Mouse (Mus musculus): ENCODE data around the gene Plagl1. TPM values are rescaled to one million over a fixed set of nuclear protein-coding genes. Genes with fewer than 3 reads are reported as not detected.

Gene Plagl1
- polyA plus RNA-seq, 1 experiment, result 3.6 TPM

GRCm38 (mm10) chr10:13103838-13104237, 43.5 kb downstream of the Plagl1 start:
- Histone ChIP-seq H3K27ac (ENCODE audit: insufficient read depth, low read depth, low read length) (no peak overlapping the region), H3K36me3 (ENCODE audit: control insufficient read depth, insufficient read depth, low read length) (no peaks in the 10 kb centered on the region), H3K4me1 (ENCODE audit: control insufficient read depth, insufficient read depth, insufficient read length, low read length) (no peaks in the 10 kb centered on the region), H3K4me3 (ENCODE audit: low read depth, low read length) (no peak overlapping the region), H3K27me3 (ENCODE audit: control insufficient read depth, insufficient read depth, low read length) (no peaks in the 10 kb centered on the region)
- TF ChIP-seq POLR2A (IDR thresholded peaks at IDR 0.05; ENCODE audit: low read depth, low read length), result no peak
- no peak for TF ChIP-seq CTCF (IDR thresholded peaks at IDR 0.05; ENCODE audit: extremely low read depth, insufficient read length, insufficient replicate concordance, low read depth, low read length)
- WGBS, result 68% methylated on average over 4 of the region's 4 CpGs

GRCm38 (mm10) chr10:13106909-13107624, 46.8 kb downstream of the Plagl1 start:
- H3K36me3 ChIP-seq (ENCODE audit: control insufficient read depth, insufficient read depth, low read length), result no peaks in the 10 kb centered on the region
- no peak overlapping the region for H3K27ac ChIP-seq (ENCODE audit: insufficient read depth, low read depth, low read length)
- no peaks in the 10 kb centered on the region for H3K4me1 ChIP-seq (ENCODE audit: control insufficient read depth, insufficient read depth, insufficient read length, low read length)
- 79% methylated on average over 9 of the region's 9 CpGs for WGBS
- TF ChIP-seq CTCF (IDR thresholded peaks at IDR 0.05; ENCODE audit: extremely low read depth, insufficient read length, insufficient replicate concordance, low read depth, low read length) (no peak), POLR2A (IDR thresholded peaks at IDR 0.05; ENCODE audit: low read depth, low read length) (no peak)
- H3K4me3 ChIP-seq (ENCODE audit: low read depth, low read length), result no peak overlapping the region
- no peaks in the 10 kb centered on the region for H3K27me3 ChIP-seq (ENCODE audit: control insufficient read depth, insufficient read depth, low read length)

DNA sequence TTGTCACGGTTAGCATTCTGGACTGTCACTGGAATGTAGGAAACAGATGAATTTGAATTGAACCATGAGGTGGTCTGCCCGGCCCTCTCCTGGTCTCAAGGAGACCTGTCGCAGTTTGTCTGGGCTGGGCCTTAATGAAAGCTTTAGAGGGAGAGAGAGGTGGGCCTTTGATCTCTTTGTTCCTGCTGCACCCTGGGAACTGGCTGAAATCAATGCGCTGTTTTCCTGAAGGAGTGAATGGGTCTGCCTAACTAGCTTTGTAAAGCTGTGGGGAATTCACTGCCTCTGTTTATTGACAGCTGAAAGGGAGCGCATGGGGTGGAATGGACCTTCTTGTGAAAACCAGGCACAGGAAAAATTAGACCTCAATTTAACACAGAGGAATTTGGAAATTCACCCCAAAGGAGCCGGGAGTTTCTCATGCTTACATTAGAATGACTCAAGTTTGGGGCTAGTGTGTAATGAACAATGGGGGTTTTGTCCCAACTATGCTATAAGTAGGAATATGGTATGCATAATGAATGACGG, 47.8 kb downstream of the Plagl1 start:
- Histone ChIP-seq H3K4me3 (ENCODE audit: low read depth, low read length) (no peak overlapping the region), H3K27ac (ENCODE audit: insufficient read depth, low read depth, low read length) (no peak overlapping the region), H3K4me1 (ENCODE audit: control insufficient read depth, insufficient read depth, insufficient read length, low read length) (no peaks in the 10 kb centered on the region), H3K36me3 (ENCODE audit: control insufficient read depth, insufficient read depth, low read length) (no peaks in the 10 kb centered on the region), H3K27me3 (ENCODE audit: control insufficient read depth, insufficient read depth, low read length) (no peaks in the 10 kb centered on the region)
- 76% methylated on average over 7 of the region's 7 CpGs for WGBS
- TF ChIP-seq POLR2A (IDR thresholded peaks at IDR 0.05; ENCODE audit: low read depth, low read length), result no peak
- no peak for TF ChIP-seq CTCF (IDR thresholded peaks at IDR 0.05; ENCODE audit: extremely low read depth, insufficient read length, insufficient replicate concordance, low read depth, low read length)

DNA sequence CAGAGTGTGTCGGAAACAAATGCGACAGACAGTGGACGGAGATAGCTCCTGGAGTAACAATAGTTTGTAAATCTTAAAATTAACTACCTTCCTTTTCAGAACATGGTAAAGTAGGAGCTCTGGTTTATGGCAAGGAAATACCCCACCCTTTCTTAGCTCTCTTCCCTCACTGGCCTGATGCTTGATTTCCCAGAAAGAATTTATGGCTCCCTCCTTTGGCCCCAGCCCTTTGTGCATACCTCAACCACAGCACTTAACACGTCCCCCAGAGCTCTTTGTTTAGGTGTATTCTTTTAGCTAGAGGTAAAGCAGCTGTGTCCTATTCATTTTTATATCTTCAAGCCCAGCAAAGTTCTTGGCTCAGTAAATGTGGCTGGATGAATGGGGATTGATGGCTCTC, 48.5 kb downstream of the Plagl1 start:
- 74% methylated on average over 4 of the region's 4 CpGs for WGBS
- Histone ChIP-seq H3K27me3 (ENCODE audit: control insufficient read depth, insufficient read depth, low read length) (no peaks in the 10 kb centered on the region), H3K27ac (ENCODE audit: insufficient read depth, low read depth, low read length) (no peak overlapping the region), H3K4me3 (ENCODE audit: low read depth, low read length) (no peak overlapping the region), H3K4me1 (ENCODE audit: control insufficient read depth, insufficient read depth, insufficient read length, low read length) (no peaks in the 10 kb centered on the region), H3K36me3 (ENCODE audit: control insufficient read depth, insufficient read depth, low read length) (no peaks in the 10 kb centered on the region)
- TF ChIP-seq POLR2A (IDR thresholded peaks at IDR 0.05; ENCODE audit: low read depth, low read length) (no peak), CTCF (IDR thresholded peaks at IDR 0.05; ENCODE audit: extremely low read depth, insufficient read length, insufficient replicate concordance, low read depth, low read length) (no peak)

DNA sequence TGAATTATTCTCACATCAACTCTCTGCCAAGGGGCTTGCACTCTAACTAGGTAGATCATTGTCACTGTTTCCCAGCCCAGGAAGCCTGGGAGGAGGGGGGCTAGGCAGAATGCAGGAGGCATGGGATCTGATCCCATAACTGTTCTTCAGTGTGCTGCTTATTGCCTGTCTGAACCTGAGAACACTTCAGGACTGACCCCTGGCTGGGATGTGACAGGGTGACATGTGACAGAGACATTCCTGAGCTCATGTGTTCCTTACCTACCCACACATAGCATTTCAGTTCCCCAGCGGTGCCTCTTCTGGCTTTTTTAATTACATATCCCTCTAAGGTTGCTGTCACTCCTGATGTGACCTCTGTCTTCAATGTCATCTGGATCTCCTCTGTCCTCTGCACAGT, 49.5 kb downstream of the Plagl1 start:
- WGBS, result 96% methylated on average over 1 of the region's 1 CpGs
- H3K27me3 ChIP-seq (ENCODE audit: control insufficient read depth, insufficient read depth, low read length), result no peaks in the 10 kb centered on the region
- H3K4me1 ChIP-seq (ENCODE audit: control insufficient read depth, insufficient read depth, insufficient read length, low read length), result no peaks in the 10 kb centered on the region
- no peaks in the 10 kb centered on the region for H3K36me3 ChIP-seq (ENCODE audit: control insufficient read depth, insufficient read depth, low read length)
- H3K27ac ChIP-seq (ENCODE audit: insufficient read depth, low read depth, low read length), result no peak overlapping the region
- no peak overlapping the region for H3K4me3 ChIP-seq (ENCODE audit: low read depth, low read length)
- TF ChIP-seq CTCF (IDR thresholded peaks at IDR 0.05; ENCODE audit: extremely low read depth, insufficient read length, insufficient replicate concordance, low read depth, low read length) (no peak), POLR2A (IDR thresholded peaks at IDR 0.05; ENCODE audit: low read depth, low read length) (no peak)

DNA sequence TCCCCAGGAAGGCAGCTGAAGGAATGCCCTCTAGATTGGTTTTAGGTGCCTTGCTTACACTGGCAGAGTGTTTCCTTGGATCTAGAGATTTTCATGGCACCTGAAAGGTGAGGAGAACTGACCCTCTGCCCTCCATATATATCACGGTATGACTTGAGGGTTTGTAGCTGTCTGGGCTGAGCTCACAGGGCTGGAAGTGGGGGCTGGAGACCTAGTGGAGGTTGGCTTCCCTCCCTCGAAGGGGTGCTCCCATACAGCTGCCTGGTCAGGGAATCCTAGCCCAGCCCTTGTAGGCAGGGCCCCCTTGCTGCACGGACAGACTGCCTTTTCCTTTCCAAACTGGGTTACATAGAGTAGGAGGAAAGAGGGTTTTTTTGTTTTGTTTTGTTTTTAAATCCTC, 52.5 kb downstream of the Plagl1 start:
- Histone ChIP-seq H3K27ac (ENCODE audit: insufficient read depth, low read depth, low read length) (no peak overlapping the region), H3K36me3 (ENCODE audit: control insufficient read depth, insufficient read depth, low read length) (no peaks in the 10 kb centered on the region), H3K4me3 (ENCODE audit: low read depth, low read length) (no peak overlapping the region), H3K27me3 (ENCODE audit: control insufficient read depth, insufficient read depth, low read length) (no peaks in the 10 kb centered on the region), H3K4me1 (ENCODE audit: control insufficient read depth, insufficient read depth, insufficient read length, low read length) (no peaks in the 10 kb centered on the region)
- 53% methylated on average over 3 of the region's 3 CpGs for WGBS
- TF ChIP-seq POLR2A (IDR thresholded peaks at IDR 0.05; ENCODE audit: low read depth, low read length) (no peak), CTCF (IDR thresholded peaks at IDR 0.05; ENCODE audit: extremely low read depth, insufficient read length, insufficient replicate concordance, low read depth, low read length) (no peak)

GRCm38 (mm10) chr10:13113641-13114040, 53.3 kb downstream of the Plagl1 start:
- H3K27ac ChIP-seq (ENCODE audit: insufficient read depth, low read depth, low read length), result no peak overlapping the region

More at GRCm38 (mm10) chr10:13113641-13114040, 53.3 kb downstream of the Plagl1 start:
- H3K4me1 ChIP-seq (ENCODE audit: control insufficient read depth, insufficient read depth, insufficient read length, low read length), result no peaks in the 10 kb centered on the region
- no peak overlapping the region for H3K4me3 ChIP-seq (ENCODE audit: low read depth, low read length)
- H3K36me3 ChIP-seq (ENCODE audit: control insufficient read depth, insufficient read depth, low read length), result no peaks in the 10 kb centered on the region
- no peaks in the 10 kb centered on the region for H3K27me3 ChIP-seq (ENCODE audit: control insufficient read depth, insufficient read depth, low read length)
- 83% methylated on average over 4 of the region's 4 CpGs for WGBS
- TF ChIP-seq CTCF (IDR thresholded peaks at IDR 0.05; ENCODE audit: extremely low read depth, insufficient read length, insufficient replicate concordance, low read depth, low read length), result no peak
- no peak for TF ChIP-seq POLR2A (IDR thresholded peaks at IDR 0.05; ENCODE audit: low read depth, low read length)
